Mouse (Mus musculus) kidney, embryonic 16.5 days (tissue): ENCODE data around the gene Mrpl43. TPM values are rescaled to one million over a fixed set of nuclear protein-coding genes. Genes with fewer than 3 reads are reported as not detected.

Experiments used
- ATAC-seq: fragments of 200-750 bp; cut with Nextera tagmentation; 2 replicates; pipeline ENCODE4 v1.8.0; 2017; ENCODE audit warnings: moderate TSS enrichment; ENCODE audit not compliant: low FRiP score, low TSS enrichment
- H3K27ac ChIP-seq: fragments of 300-500 bp; sonication (generic); 2 replicates; pipeline ENCODE4 v1.5.1; 2014; ENCODE audit warnings: low read length
- H3K27me3 ChIP-seq: fragments of 300-500 bp; sonication (generic); 2 replicates; pipeline ENCODE4 v1.6.1; 2014; ENCODE audit warnings: low read length, control low read depth, mixed read lengths; ENCODE audit not compliant: insufficient read depth
- H3K36me3 ChIP-seq: fragments of 300-500 bp; sonication (generic); 2 replicates; pipeline ENCODE4 v1.6.1; 2014; ENCODE audit warnings: low read length, control low read depth, mixed read lengths; ENCODE audit not compliant: insufficient read depth
- H3K4me1 ChIP-seq: fragments of 300-500 bp; sonication (generic); 2 replicates; pipeline ENCODE4 v1.6.1; 2014; ENCODE audit warnings: low read length, control low read depth, mixed read lengths; ENCODE audit not compliant: insufficient read depth
- H3K4me2 ChIP-seq: fragments of 300-500 bp; sonication (generic); replicated peaks from 2 replicates; pipeline ENCODE4 v1.6.1; 2014; ENCODE audit warnings: low read depth, low read length
- H3K4me3 ChIP-seq: fragments of 300-500 bp; sonication (generic); 2 replicates; pipeline ENCODE4 v1.5.1; 2014; ENCODE audit warnings: mild to moderate bottlenecking, low read length
- H3K9ac ChIP-seq: fragments of 300-500 bp; sonication (generic); replicated peaks from 2 replicates; pipeline ENCODE4 v1.6.1; 2014; ENCODE audit warnings: low read length
- H3K9me3 ChIP-seq: fragments of 300-500 bp; sonication (generic); 2 replicates; pipeline ENCODE4 v1.6.1; 2016; ENCODE audit warnings: low read length, control low read depth
- WGBS: fragments of 180-500 bp; shearing (Covaris S2); extraction: QIAGEN DNeasy Blood & Tissue Kit; methylation state at CpG from one replicate; pipeline ENCODE4 v1.1.7; 2014; 5-methylcytosine and 5-hydroxymethylcytosine counted together
- polyA plus RNA-seq: library from polyadenylated mRNA; unstranded; fragments of >200 nt; fragmentation: Nextera tagmentation; extraction: Ambion mirVana; gene quantifications from 2 replicates; pipeline ENCODE4 v1.2.1, GENCODE M21; 2015

Mrpl43 gene
- polyA plus RNA-seq, 1 experiment from 2014 or later: 72.8 TPM

- no peaks in the 10 kb centered on the region for H3K9me3 ChIP-seq
- H3K27me3 ChIP-seq: no peaks in the 10 kb centered on the region
- WGBS: 88% methylated on average over 11 of the region's 11 CpGs
- peak; percentile 36; the same call in 1 of the 2 replicates for ATAC-seq
- no peaks in the 10 kb centered on the region for H3K4me1 ChIP-seq
- peaks cover 13% of the 10 kb centered on the region; the same call in 1 of the 2 replicates for H3K36me3 ChIP-seq
- no peak overlapping the region for H3K27ac ChIP-seq
- no peak overlapping the region for H3K4me2 ChIP-seq
- no peak overlapping the region for H3K4me3 ChIP-seq
- no peak overlapping the region for H3K9ac ChIP-seq
These were observed 8.5 kb downstream of the Mrpl43 start for GRCm38 (mm10) chr19:44997786-44998185.

GRCm38 (mm10) chr19:44992712-44993111, 13.5 kb downstream of the Mrpl43 start:
- Histone ChIP-seq H3K27me3 (no peaks in the 10 kb centered on the region), H3K27ac (no peak overlapping the region), H3K9me3 (no peaks in the 10 kb centered on the region), H3K4me3 (no peak overlapping the region), H3K4me2 (no peak overlapping the region), H3K4me1 (peaks cover 41% of the 10 kb centered on the region), H3K36me3 (no peaks in the 10 kb centered on the region), H3K9ac (no peak overlapping the region)
- 60% methylated on average over 7 of the region's 7 CpGs for WGBS
- no peak for ATAC-seq

- Histone ChIP-seq H3K4me3 (no peak overlapping the region), H3K36me3 (no peaks in the 10 kb centered on the region), H3K27me3 (no peaks in the 10 kb centered on the region), H3K4me1 (peaks cover 41% of the 10 kb centered on the region), H3K4me2 (no peak overlapping the region), H3K9me3 (no peaks in the 10 kb centered on the region), H3K9ac (no peak overlapping the region), H3K27ac (no peak overlapping the region)
- ATAC-seq: no peak
- whole genome bisulfite sequencing: 38% methylated on average over 7 of the region's 7 CpGs
These were observed 14.0 kb downstream of the Mrpl43 start for GRCm38 (mm10) chr19:44992246-44992645.

GRCm38 (mm10) chr19:44991031-44991430, 15.2 kb downstream of the Mrpl43 start:
- Histone ChIP-seq H3K27me3 (no peaks in the 10 kb centered on the region), H3K4me3 (no peak overlapping the region), H3K9ac (peak overlapping the region; percentile 35; the same call in 1 of the 2 replicates), H3K4me1 (peaks cover 41% of the 10 kb centered on the region), H3K9me3 (no peaks in the 10 kb centered on the region), H3K36me3 (no peaks in the 10 kb centered on the region), H3K27ac (peak overlapping the region; percentile 54), H3K4me2 (peak overlapping the region; percentile 99)
- WGBS: 64% methylated on average over 8 of the region's 8 CpGs
- no peak for ATAC-seq

GRCm38 (mm10) chr19:44989567-44990495, 16.4 kb downstream of the Mrpl43 start:
- Histone ChIP-seq H3K4me2 (peak overlapping the region; percentile 99), H3K27ac (peak overlapping the region; percentile 54; the same call in 1 of the 2 replicates), H3K27me3 (no peaks in the 10 kb centered on the region), H3K4me3 (peak overlapping the region; percentile 65), H3K9me3 (no peaks in the 10 kb centered on the region), H3K9ac (peak overlapping the region; percentile 70), H3K36me3 (no peaks in the 10 kb centered on the region), H3K4me1 (peaks cover 46% of the 10 kb centered on the region)
- 6% methylated on average over 22 of the region's 22 CpGs for WGBS
- ATAC-seq: 0 out of 2 replicates have a peak, but pooled peaks have one; percentile 8

GRCm38 (mm10) chr19:44988831-44989566, 17.2 kb downstream of the Mrpl43 start, which contains the start of gene Sema4g:
Gene Sema4g (plus strand): TSS chr19:44989101.
- Histone ChIP-seq H3K27ac (peak within 1 kb of the TSS; percentile 54; the same call in 1 of the 2 replicates), H3K36me3 (no peaks in the 10 kb centered on the region)
- WGBS: under 1% methylated on average over 44 of the region's 58 CpGs

GRCm38 (mm10) chr19:44988321-44988720, 17.9 kb downstream of the Mrpl43 start:
- 16% methylated on average over 9 of the region's 9 CpGs for WGBS
- ATAC-seq: no peak
- no peak overlapping the region; the same call in 1 of the 2 replicates for H3K9ac ChIP-seq

More at GRCm38 (mm10) chr19:44988831-44989566, 17.2 kb downstream of the Mrpl43 start, which contains the start of gene Sema4g:
- Histone ChIP-seq H3K4me1 (peaks cover 47% of the 10 kb centered on the region), H3K4me2 (peak within 1 kb of the TSS; percentile 99), H3K9ac (peak within 1 kb of the TSS; percentile 70), H3K27me3 (no peaks in the 10 kb centered on the region), H3K4me3 (peak within 1 kb of the TSS; percentile 65), H3K9me3 (no peaks in the 10 kb centered on the region)
- ATAC-seq: peak; percentile 69

GRCm38 (mm10) chr19:44987851-44988250, 18.4 kb downstream of the Mrpl43 start:
- Histone ChIP-seq H3K9ac (no peak overlapping the region), H3K4me2 (no peak overlapping the region), H3K36me3 (no peaks in the 10 kb centered on the region), H3K4me1 (peaks cover 47% of the 10 kb centered on the region), H3K27ac (no peak overlapping the region), H3K9me3 (no peaks in the 10 kb centered on the region), H3K27me3 (no peaks in the 10 kb centered on the region), H3K4me3 (no peak overlapping the region)
- ATAC-seq: no peak
- WGBS: 60% methylated on average over 6 of the region's 6 CpGs

More at GRCm38 (mm10) chr19:44988321-44988720, 17.9 kb downstream of the Mrpl43 start:
- no peaks in the 10 kb centered on the region for H3K9me3 ChIP-seq
- peak overlapping the region; percentile 65 for H3K4me3 ChIP-seq
- H3K4me1 ChIP-seq: peaks cover 47% of the 10 kb centered on the region
- H3K36me3 ChIP-seq: no peaks in the 10 kb centered on the region
- H3K27me3 ChIP-seq: no peaks in the 10 kb centered on the region
- peak overlapping the region; percentile 99 for H3K4me2 ChIP-seq
- H3K27ac ChIP-seq: no peak overlapping the region

- H3K9ac ChIP-seq: no peak overlapping the region
- H3K27me3 ChIP-seq: no peaks in the 10 kb centered on the region
- H3K36me3 ChIP-seq: peaks cover 5% of the 10 kb centered on the region; the same call in 1 of the 2 replicates
- H3K4me2 ChIP-seq: no peak overlapping the region
- H3K9me3 ChIP-seq: no peaks in the 10 kb centered on the region
- H3K4me1 ChIP-seq: peaks cover 40% of the 10 kb centered on the region
- no peak overlapping the region for H3K27ac ChIP-seq
- no peak overlapping the region for H3K4me3 ChIP-seq
- no peak for ATAC-seq
- WGBS: 65% methylated on average over 6 of the region's 6 CpGs
These were observed 19.2 kb downstream of the Mrpl43 start for GRCm38 (mm10) chr19:44987004-44987403.
